Comparison of ENCODE assay signal across 8 mouse cellular contexts in the genomic region with DNA sequence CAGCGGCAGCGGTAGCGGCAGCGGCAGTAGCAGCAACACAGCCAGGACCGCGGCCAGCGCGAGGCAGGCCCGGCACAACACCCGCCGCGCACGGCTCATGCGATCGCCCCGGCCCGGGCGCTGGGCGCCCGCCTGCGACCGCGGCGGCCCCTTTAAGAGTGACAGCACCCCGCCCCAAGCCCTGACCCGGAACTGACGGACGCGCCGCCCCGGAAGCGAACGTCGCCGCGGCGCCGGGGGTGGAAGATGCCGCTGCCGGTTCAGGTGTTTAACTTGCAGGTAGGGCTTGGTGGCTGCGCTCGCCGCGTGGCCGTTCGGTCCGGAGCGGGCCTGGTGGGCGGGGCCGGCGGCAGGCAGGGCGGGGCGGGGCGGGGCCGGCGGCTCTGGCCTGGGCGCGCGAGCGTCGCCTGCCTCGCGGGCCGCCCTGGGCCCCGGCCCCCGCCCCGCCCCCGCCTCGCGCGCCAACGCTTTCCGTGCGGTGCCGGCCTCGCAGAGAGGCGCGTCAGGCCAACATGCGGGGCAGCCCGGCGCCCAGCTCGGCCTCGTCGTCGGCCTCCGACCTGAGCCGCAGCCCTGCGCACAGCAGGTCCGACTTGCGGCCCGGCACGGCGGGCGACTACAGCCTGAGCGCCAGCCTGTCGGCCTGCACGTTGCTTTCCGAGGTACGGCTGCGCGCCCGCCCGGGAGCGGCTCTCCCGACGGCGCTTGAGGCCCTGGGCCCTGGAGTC. TPM values are rescaled to one million over a fixed set of nuclear protein-coding genes. Genes with fewer than 3 reads are reported as not detected.
DNase-seq lines count a peak whose midpoint lies in the region; ATAC-seq and TF ChIP-seq lines count a peak whose summit lies in the region.

Gene Rfng, minus strand, starts transcription at position 144 of the 728 bp plus-strand sequence.
Gene Gps1, plus strand, starts transcription at position 209 of the 728 bp plus-strand sequence.

- H3K9ac ChIP-seq in ES-E14 (ENCODE audit: insufficient read depth, low read depth, low read length, poor library complexity, severe bottlenecking) = peak within 1 kb of the TSS; percentile 82
- H3K9ac ChIP-seq in forebrain, embryonic 15.5 days (replicated peaks) = peak within 1 kb of the TSS; percentile 81
- H3K9ac ChIP-seq in lung, embryonic 16.5 days (ENCODE audit: low read length) = peak within 1 kb of the TSS; percentile 97

- DNase-seq in ES-E14 (ENCODE audit: low read depth, low spot score) = peak; percentile 55
- DNase-seq in cerebellum, adult 11 months = peak; percentile 76
- DNase-seq in heart, postnatal 36 days = peak; percentile 87 to 88
- DNase-seq in layer of hippocampus, adult 8-10 months (ENCODE audit: low spot score in 2 of 2) = peak in 1 of 2 experiments; percentile 68
- peak; percentile 73 for DNase-seq in ovary, postnatal 14 days (ENCODE audit: low spot score)
- DNase-seq in thymus, postnatal 10 days (ENCODE audit: low spot score in 2 of 2) = peak; percentile 72 to 81

- in situ Hi-C loops in ES-E14 (cut with MboI; ENCODE audit: low sequenced_read_pairs in 2 of 2, unreplicated experiment in 2 of 2) = no loop called here

- no peaks in the 10 kb centered on the region for H3K27me3 ChIP-seq in forebrain, embryonic 15.5 days
- H3K27me3 ChIP-seq in lung, embryonic 16.5 days (ENCODE audit: control insufficient read depth, insufficient read depth, low read depth, low read length) = no peaks in the 10 kb centered on the region

- no peaks in the 10 kb centered on the region for H3K9me3 ChIP-seq in ES-E14 (ENCODE audit: control insufficient read depth, insufficient read depth, low read depth, low read length)
- H3K9me3 ChIP-seq in forebrain, embryonic 15.5 days = no peaks in the 10 kb centered on the region
- no peaks in the 10 kb centered on the region for H3K9me3 ChIP-seq in lung, embryonic 16.5 days (ENCODE audit: control insufficient read depth, low read length)

- peak within 1 kb of the TSS; percentile 80 to 98 for H3K4me3 ChIP-seq in ES-E14 (ENCODE audit: insufficient read depth in 1 of 2, low read depth in 1 of 2, low read length in 2 of 2, poor library complexity in 1 of 2, severe bottlenecking in 1 of 2)
- peak within 1 kb of the TSS; percentile 72 for H3K4me3 ChIP-seq in forebrain, embryonic 15.5 days
- H3K4me3 ChIP-seq in lung, embryonic 16.5 days (ENCODE audit: low read length) = peak within 1 kb of the TSS; percentile 91

- intact Hi-C loops in heart, postnatal 36 days (cut with DNase I) = no loop called here

- peaks cover 13 to 18% of the 10 kb centered on the region in 2 experiments for H3K4me1 ChIP-seq in ES-E14 (ENCODE audit: control insufficient read depth in 2 of 2, insufficient read depth in 2 of 2, low read length in 2 of 2, poor library complexity in 1 of 2)
- H3K4me1 ChIP-seq in forebrain, embryonic 15.5 days = peaks cover 32% of the 10 kb centered on the region
- peaks cover 17% of the 10 kb centered on the region for H3K4me1 ChIP-seq in lung, embryonic 16.5 days (replicated peaks; ENCODE audit: control insufficient read depth, insufficient read depth, low read length)

- peaks cover 33% of the 10 kb centered on the region for H3K36me3 ChIP-seq in ES-E14 (ENCODE audit: control insufficient read depth, insufficient read depth, low read length, poor library complexity, severe bottlenecking)
- H3K36me3 ChIP-seq in forebrain, embryonic 15.5 days = peaks cover 47% of the 10 kb centered on the region
- peaks cover 22% of the 10 kb centered on the region for H3K36me3 ChIP-seq in lung, embryonic 16.5 days (ENCODE audit: control insufficient read depth, insufficient read depth, low read length)

- WGBS in forebrain, embryonic 15.5 days = under 1% methylated on average over 83 of the region's 107 CpGs
- 1% methylated on average over 64 of the region's 107 CpGs for WGBS in lung, embryonic 16.5 days

- H3K27ac ChIP-seq in ES-E14 (ENCODE audit: insufficient read depth, low read depth, low read length, poor library complexity, severe bottlenecking) = peak within 1 kb of the TSS; percentile 8; the same call in 1 of the 2 replicates
- peak within 1 kb of the TSS; percentile 65 for H3K27ac ChIP-seq in forebrain, embryonic 15.5 days (replicated peaks)
- H3K27ac ChIP-seq in lung, embryonic 16.5 days (ENCODE audit: low read length) = peak within 1 kb of the TSS; percentile 77

- H3K4me2 ChIP-seq in forebrain, embryonic 15.5 days (replicated peaks) = peak within 1 kb of the TSS; percentile 87
- H3K4me2 ChIP-seq in lung, embryonic 16.5 days (ENCODE audit: low read depth, low read length) = peak within 1 kb of the TSS; percentile 96

- peak; percentile 86 for ATAC-seq in forebrain, embryonic 15.5 days (replicated peaks)
- peak; percentile 92 for ATAC-seq in lung, embryonic 16.5 days (ENCODE audit: low read depth)

TF ChIP-seq in ES-E14, 5 proteins besides CTCF, POLR2A, EP300 and RAD21:
- TF ChIP-seq ZC3H11A (IDR thresholded peaks at IDR 0.05; ENCODE audit: borderline replicate concordance, low read depth, low read length) = no peak
- peak; percentile 54; the same call in 1 of the 2 replicates for TF ChIP-seq HCFC1 (IDR thresholded peaks at IDR 0.05; ENCODE audit: borderline replicate concordance, insufficient read depth, low read length)
- TF ChIP-seq ZNF384 (IDR thresholded peaks at IDR 0.05; ENCODE audit: low read depth, low read length) = no peak
- no peak for TF ChIP-seq CHD2 (IDR thresholded peaks at IDR 0.05; ENCODE audit: low read depth, low read length)

RNA-seq across cellular contexts. Expression of gene Rfng, which starts in this region (rescaled TPM):
- 18.8 and 28.6 TPM in 2 replicates for total RNA-seq in ES-E14 (2012; rRNA removed)
- polyA plus RNA-seq in forebrain, embryonic 15.5 days (2015; fragmentation: Nextera tagmentation; extraction: Ambion mirVana) = 88.5 and 94.5 TPM in 2 replicates
- total RNA-seq in heart, postnatal 36 days (2021) = 10 to 100 TPM; 11.2 to 13.3 TPM
- 10 to 100 TPM; 55.7 to 63.5 (median 61.8) TPM for total RNA-seq in layer of hippocampus, adult 8-10 months (2022)
- 39.3 and 43.0 TPM in 2 replicates for polyA plus RNA-seq in lung, embryonic 16.5 days (2015; fragmentation: Nextera tagmentation; extraction: Ambion mirVana)

RNA-seq across cellular contexts. Expression of gene Gps1, which starts in this region (rescaled TPM):
- total RNA-seq in ES-E14 (2012; rRNA removed) = 289 and 378 TPM in 2 replicates
- 276 and 287 TPM in 2 replicates for polyA plus RNA-seq in forebrain, embryonic 15.5 days (2015; fragmentation: Nextera tagmentation; extraction: Ambion mirVana)
- total RNA-seq in heart, postnatal 36 days (2021) = 10 to 100 TPM; 54.6 to 58.4 TPM
- total RNA-seq in layer of hippocampus, adult 8-10 months (2022) = 100 to 1,000 TPM; 141 to 151 (median 144) TPM
- polyA plus RNA-seq in lung, embryonic 16.5 days (2015; fragmentation: Nextera tagmentation; extraction: Ambion mirVana) = 187 and 188 TPM in 2 replicates

Comparison
In these comparisons a context has a peak if more than half of its experiments do, and no peak if none do; other contexts are left out.
1. H3K27ac ChIP-seq: peak in every context shown above with its lines; median percentile 77 in lung, embryonic 16.5 days; 65 in forebrain, embryonic 15.5 days; 8 in ES-E14.